Mouse (Mus musculus) T-helper 1 cell (primary cell): ENCODE results near the gene Nemp1.

ENCODE experiments used
- in situ Hi-C: fragments of 300-600 bp; cut with MboI, MseI; formaldehyde crosslinking; loops from one replicate; pipeline ENCODE4 v1.15.1; 2025; ENCODE audit warnings: high pct_unique_total_duplicates

Nemp1 gene

DNA sequence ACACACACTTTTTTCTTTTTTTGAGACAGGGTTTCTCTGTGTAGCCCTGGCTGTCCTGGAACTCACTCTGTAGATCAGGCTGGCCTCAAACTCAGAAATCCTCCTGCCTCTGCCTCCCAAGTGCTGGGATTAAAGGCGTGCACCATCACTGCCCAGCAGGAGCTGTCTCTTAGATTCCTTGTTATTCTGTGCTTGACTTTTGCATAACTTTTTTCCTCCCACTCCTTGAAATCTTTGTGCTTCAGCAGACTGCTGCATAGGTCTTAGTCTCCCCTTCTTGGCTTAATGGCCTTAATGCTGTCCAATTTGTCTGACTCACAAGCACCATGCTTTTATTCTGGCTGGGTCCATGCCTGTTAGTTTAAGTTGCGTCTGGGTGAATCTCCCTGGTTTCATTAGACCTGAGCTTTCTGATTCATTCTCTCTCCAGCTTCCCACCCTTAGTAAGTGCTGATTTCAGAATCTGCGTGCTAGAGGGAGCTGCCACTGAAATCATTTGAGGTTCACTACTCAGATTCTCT is 42.2 kb downstream of the Nemp1 start:
- in situ Hi-C loops: no loop called here

DNA sequence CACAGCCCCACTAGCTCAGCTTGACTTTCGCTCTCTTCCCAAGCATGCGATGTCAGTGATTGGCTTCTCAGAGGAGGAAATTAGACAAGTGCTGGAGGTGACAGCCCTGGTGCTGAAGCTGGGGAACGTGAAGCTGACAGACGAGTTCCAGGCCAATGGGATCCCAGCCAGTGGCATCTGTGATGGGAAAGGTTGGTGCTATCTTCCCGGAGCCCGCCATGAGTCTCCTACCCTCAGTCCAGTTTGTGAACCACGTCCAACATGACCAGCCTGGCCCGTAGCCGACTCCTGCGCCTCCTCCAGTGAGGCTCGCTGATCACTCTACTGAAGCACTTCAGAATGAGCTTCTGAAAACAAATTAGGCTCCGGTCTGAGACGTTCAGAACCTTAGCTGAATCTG is 43.6 kb downstream of the Nemp1 start:
- in situ Hi-C loops: no loop called here

DNA sequence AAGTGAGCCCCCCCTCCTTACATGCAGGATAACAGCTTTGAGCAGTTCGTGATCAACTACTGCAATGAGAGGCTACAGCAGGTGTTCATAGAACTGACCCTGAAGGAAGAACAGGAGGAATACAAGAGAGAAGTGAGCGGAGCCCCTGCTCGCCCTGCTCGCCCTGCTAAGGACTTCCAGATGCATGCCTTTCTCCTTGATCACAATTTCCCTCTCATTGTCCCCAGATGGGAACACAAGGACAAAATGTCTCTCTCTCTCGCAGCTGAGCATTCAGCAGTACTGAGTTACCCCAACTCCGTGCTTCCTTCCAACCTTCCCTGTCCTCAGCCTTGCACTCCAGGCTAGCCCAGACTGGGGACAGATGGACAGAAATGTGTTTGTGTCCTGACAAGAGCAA is 46.0 kb downstream of the Nemp1 start:
- in situ Hi-C loops: no loop called here

DNA sequence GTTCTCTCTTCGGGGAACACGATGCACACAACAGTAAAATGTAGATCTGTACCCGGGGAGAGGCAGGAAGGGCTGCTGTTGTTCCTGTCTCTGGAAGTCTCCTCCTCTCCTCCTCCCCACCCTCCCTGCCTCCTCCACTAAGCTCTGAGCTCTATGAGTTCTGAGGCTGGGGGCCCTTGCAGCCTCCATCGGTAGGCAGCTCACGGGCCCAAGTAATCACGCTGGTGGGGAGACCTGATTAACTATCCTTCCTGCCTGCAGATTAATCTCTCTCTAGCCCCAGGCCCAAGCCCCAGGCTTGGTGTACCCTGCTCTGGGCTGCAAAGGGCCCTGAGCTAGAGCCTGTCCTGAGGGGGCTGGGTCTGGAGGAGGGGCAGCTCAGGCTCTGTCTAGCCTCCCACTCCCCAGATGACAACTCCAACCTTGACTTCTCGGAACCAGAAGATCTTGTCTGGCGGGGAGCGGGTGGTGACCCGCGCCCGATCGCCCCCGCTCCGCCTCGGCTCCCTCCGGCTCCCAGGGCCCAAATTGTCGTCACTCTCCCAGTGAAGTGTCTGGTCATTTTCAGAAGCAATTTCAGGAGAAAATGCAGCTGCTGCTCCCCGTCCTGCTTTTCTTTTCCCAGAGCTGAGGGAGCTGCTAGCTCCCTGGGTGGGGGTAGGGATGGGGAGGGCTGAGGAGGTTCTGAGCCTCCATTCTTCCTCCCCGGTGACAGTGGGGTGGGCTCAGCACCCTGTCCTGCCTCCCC is 55.1 kb downstream of the Nemp1 start:
- in situ Hi-C loops: no loop called here

DNA sequence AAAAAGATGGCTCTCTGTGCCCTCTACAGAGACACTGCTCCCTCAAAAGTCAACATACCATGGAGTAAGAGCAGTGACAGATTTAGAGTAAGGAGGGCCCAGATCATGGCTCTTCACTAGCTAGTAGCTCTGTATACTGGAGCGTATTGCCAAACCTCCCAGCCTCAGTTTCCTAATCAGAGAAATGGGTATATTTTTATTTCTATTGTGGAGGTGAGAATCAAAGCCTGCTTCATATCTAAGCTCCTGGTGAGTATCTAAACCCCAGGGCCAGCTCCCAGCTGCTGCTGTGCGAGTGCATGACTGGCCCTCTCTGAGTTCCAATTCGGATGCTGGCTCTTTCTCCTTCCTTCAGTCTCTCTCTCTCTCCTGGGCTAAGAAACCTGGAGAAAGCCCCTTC is 57.5 kb downstream of the Nemp1 start, which contains the start of gene Tac2:
Gene Tac2, plus strand, starts transcription at position 301 of the 400 bp plus-strand sequence.
- in situ Hi-C loops: no loop called here

DNA sequence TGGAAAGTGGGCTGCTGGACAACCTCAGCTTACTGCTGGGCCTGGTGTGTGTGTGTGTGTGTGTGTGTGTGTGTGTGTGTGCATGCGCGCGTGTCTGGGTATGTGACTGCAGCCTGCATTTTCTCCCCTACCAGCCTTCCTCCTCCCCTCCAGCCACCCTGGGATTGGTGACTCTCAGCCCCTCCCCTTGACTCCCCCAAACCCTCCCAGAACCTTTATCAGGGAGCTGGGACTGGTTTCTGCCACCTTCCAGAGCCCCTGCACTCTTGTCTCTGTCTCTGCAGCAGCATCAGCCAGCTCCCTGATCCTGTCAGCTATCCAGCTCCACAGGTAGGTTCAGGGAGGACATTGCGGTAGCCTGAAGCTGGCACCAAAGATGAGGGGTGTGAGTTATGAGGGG is 58.4 kb downstream of the Nemp1 start:
- in situ Hi-C loops: no loop called here

DNA sequence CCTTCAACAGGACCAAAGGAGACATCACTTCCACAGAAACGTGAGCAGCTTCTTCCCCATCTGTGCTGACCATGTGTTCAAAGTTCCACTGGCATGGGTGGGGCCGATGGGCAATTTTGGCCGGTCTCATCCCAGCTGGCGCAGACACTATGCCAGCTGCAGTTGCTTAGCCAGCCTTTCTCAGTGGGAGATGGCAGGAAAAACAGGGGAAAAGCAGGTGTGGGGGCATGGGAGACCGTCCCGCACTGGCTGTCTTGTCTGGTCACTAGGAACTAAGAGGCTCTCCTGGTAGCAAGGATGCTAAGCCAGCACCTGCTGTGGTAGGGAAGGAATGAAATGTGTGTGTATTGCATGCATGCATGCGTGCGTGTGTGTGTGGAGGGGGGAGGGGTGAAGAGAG is 61.7 kb downstream of the Nemp1 start:
- in situ Hi-C loops: no loop called here

DNA sequence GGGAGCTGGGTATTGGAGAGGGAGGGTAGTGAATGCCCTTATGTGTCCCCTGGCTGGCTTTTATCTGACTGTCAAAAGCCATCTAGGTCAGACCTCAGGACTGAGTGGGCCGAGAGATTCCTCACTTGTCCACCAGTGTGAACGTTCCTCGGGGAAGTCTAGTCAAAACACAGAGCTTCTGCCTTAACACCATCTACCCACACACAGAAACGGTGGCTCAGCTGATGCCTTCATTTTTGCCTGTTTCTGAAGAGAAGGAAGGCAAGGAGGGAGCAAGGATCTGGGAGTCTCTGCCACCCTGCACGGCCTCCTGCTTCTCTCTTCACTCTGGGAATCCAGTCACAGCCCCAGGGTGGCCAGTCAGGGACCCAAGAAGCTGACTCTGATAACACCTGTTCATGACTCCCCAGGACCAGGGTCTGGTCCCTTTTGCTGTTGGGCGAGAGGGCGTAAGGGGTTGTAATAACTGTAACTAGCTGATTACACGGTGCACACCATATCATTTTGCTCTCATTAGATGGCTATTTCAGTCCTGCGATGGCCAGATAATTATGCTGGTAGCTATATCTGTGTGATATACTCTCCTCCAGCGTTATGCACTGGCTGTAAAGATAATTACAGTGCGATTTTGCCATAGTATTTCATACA is 63.7 kb downstream of the Nemp1 start:
- in situ Hi-C loops: no loop called here

DNA sequence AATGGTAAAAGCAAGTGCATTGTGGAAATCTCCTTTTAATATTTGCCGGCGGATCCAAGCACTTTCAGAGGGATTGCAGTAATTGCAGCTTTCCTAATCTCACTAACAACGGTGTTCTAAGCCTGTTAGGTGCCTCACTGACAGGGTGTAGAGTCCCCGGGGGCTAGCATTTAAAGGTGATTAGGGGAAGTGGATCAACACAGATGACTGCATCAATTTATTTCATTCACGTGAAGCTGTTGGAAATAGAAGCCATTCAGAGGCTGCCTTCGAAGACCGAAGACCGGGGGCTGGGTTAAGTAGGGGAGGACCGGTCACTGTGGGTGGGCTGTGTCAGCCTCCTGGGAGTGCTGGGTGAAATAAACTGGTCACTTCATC is 64.2 kb downstream of the Nemp1 start:
- in situ Hi-C loops: no loop called here

DNA sequence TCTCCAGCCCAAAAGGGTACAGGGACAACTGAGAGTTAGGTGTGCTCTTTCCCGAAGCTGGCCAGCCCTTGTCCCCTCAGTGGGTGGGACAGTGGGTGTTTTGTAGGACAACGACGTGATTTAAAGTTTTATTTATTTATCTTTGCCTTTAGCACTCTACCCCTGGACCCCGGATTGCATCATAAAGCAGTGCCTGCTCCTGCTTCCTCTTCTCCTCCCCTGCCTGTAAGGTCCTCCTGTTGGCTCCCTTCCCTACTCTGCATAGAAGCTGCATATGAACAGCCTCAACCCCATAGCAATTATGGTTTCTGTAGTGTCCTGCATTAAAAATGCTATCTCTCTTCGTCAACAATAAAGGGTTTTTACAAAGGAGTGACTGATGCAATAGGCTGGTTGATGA is 64.7 kb downstream of the Nemp1 start:
- in situ Hi-C loops: no loop called here

DNA sequence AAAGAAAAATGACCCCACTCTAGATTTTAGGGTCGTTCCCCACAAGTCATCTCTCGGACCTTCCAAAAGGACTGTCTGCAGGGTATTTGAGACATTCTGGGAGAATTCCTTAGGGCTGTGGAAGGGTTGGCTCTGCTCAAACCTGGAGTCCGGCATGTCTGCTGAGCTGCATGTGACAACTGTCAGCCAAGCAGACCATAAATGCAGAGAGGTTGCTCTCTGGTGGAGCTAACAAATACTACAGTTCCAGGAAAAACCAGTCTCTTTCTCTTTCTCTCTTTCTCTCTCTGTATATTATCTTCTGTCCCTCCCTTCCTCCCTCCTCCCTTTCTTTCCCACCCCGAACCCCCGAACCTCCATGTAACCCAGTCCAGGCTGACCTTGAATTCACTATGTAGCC is 67.7 kb downstream of the Nemp1 start:
- in situ Hi-C loops: no loop called here

DNA sequence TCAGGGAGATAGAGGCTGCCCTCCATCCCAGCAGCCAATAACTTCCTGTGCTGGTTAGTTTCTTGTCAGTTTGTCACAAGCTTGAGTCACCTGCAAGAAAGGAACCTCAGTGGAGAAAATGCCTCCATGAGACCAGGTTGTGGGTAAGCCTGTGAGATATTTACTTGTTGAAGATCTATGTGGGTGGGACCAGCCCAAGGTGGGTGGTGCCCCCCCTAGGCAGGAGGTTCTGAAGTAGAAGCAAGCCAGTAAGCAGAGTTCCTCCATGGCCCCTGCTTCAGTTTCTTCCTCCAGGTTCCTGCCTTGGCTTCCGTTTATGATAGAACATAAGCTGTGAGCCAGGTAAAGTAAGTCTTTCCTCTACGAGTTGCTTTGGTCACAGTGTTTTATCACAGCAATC is 69.6 kb downstream of the Nemp1 start:
- in situ Hi-C loops: loop anchor here (5.0 kb wide), 1 partner anchor 59 kb away; no protein-coding TSS in a partner anchor

DNA sequence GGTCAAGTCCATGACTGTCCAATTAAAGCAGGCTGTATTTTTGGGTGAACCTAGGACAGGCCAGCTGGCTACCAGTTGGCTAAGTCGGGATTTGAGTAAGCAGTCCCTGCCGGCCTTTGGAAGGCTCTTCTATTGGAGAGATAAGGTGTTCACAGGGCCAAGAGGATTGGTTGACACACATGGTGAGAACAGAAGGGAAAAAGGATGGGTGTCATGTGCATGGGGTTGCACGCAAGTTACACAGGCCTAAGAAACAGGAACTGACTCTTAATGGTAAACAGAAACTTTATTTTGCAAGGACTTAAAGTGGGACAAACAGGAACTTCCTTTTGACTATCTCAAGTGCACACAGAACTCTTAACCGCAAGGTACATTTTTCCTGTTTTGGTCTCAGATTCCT is 70.2 kb downstream of the Nemp1 start:
- in situ Hi-C loops: loop anchor here (5.0 kb wide), 1 partner anchor 60 kb away; no protein-coding TSS in a partner anchor

DNA sequence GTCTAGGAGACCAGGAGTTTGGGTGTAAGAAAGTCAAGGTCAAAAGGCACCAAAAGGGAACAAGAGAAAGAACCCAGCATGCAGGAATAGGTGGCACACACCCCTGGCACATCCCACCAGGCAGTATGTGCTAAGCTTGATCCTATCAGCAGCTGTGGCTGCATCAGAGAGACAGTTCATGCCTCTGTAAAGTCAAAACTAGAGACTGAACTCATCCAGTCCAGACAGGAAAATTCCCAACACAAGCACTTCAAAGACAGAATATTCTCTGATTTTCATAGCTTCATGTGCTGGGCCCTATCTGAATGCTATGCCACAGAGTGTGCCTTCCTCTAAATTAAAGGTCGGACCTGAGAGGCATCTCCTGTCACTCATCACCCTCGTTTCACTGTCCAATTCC is 70.9 kb downstream of the Nemp1 start:
- in situ Hi-C loops: loop anchor here (5.0 kb wide), 1 partner anchor 60 kb away; no protein-coding TSS in a partner anchor

DNA sequence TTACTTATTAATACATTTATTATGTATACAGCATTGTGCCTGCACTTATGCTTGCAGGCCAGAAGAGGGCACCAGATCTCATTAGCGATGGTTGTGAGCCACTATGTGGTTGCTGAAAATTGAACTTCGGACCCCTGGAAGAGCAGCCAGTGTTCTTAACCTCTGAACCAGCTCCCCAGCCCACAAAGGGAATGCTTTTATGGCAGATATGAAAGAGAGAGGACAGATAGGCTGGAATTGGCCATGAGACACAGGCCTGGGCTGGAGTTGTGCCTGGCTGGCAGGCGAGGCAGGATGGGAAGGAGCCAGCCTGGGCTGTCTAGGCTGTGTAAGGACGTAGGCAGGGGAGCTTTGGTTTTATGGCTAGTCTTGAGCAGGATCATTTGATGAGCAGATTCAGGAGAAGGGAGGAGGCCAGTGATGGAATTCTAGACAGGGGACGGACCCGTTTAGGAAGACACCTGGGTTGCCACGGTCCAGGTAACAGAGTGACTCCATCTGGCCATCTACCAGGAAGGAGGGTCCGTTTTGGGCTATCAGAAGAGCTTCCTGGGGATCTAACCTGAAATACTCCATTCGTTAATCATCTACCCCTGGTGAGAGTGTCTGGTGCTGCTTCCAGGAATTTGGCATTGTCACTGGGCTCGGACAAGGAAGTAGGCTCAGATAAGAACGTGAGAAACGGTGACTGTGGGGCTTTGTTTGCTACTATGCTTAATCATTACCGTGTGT is 71.6 kb downstream of the Nemp1 start:
- in situ Hi-C loops: loop anchor here (5.0 kb wide), 1 partner anchor 61 kb away; no protein-coding TSS in a partner anchor

DNA sequence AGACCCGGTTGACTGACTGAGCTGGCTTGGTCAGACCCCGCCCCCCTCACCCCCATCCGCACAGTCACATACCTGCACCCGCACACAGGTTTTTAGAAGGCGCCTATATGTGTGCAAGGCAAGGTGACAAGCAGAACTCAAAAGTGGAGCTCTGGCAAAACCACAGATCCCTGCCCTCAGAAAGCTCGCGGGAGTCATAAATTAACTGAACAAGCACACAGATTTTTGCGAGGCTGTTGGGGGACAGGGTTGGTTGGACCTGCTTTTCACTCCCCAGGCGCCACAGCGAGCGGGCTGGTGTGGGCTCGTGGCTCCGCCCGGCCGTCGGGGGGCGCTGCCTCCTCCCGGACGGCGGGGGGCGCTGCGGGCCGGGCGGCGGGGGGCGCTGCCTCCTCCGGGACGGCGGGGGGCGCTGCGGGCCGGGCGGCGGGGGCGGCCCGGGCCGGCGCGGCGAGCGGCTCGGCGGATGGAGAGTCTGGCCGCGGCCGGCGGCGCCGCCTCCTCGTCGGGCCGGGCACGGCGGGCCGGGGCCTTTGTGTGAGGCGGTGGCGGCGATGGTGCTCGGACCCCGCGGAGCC is 72.5 kb downstream of the Nemp1 start, which contains the start of gene Zbtb39:
Gene Zbtb39, plus strand, starts transcription at position 456 of the 578 bp plus-strand sequence.
- in situ Hi-C loops: loop anchor here (5.0 kb wide), 1 partner anchor 62 kb away; no protein-coding TSS in a partner anchor

DNA sequence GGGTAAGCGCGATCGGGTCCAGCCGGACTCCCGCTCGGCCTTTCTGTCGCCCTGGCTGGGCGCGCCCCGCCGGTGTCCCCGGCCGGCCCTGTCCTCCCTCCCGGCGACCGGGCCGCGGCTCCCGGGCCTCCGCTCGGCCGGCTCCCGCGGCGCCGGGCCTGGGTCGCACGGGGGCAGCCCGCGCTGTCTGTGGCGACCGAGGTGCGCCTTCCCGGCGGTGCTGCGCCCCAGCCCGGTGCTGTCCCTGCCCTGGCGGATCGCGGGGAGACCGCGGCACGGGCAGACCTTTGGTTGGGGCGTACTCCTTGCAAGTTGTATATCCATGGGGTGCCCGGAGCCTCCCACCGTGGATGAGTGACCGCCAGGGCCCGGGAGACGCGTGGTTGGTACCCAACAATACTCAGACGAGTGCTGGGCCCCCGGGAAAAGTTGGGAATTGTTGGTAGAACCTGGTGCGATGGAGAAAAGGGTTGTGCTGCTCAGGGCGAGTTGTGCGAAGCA is 73.0 kb downstream of the Nemp1 start:
- in situ Hi-C loops: loop anchor here (5.0 kb wide), 1 partner anchor 62 kb away; no protein-coding TSS in a partner anchor

DNA sequence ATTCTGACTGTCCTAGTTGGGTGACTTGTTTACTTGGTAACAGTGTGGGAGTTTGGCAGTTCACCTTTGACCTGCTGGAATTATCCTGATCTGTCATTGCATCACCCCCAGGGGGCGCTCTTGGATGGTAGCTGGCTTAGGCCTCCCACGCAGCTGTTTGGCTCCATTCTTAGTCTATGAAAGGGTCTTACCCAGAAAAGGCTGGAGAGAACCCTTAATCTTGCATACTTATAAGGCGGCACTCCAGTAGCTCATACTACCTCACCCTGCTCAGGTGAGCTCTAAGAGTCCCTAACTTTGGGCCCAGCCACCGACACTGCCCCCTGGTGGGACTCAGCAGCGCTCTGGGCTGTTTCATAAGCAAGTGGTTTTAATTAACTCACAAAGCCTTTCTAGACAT is 78.0 kb downstream of the Nemp1 start:
- in situ Hi-C loops: no loop called here

DNA sequence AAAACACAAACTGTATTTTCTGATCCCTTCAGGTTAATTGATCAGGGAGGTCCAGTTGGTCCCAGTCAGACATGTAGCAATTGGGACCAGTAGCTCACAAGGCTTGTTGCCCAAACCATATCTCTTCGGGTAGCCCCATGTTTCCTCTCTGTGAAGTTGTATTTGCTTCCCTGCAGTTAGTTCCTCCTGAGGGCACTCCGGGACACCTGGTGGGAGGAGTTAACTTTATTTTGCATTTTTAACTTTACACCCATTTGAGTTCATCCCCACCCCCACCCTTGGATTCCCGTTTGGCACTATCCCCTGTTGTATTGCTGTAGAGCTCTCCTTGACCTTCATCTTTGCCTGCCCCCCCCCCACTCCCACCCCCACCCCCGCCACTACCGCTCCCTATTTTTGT is 79.2 kb downstream of the Nemp1 start:
- in situ Hi-C loops: no loop called here

DNA sequence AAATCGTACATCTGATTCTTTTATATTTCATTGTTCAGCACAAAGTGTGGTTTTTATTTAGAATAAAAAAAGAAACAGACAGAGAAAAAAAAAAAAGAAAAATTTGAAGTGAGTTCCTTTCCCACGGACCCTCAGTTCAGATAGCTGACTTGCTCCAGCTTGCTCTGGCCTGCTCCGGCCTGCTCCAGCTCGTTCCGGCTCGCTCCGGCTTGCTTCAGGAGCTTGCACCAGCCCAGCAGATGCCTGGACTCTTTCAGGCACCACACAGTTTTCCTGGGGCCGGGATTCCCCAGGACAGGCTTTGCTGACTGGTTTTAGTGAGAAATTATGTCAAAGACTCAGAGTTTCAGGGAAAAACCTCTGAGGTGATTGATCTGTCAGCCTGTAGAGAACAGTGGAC is 80.6 kb downstream of the Nemp1 start:
- in situ Hi-C loops: no loop called here

DNA sequence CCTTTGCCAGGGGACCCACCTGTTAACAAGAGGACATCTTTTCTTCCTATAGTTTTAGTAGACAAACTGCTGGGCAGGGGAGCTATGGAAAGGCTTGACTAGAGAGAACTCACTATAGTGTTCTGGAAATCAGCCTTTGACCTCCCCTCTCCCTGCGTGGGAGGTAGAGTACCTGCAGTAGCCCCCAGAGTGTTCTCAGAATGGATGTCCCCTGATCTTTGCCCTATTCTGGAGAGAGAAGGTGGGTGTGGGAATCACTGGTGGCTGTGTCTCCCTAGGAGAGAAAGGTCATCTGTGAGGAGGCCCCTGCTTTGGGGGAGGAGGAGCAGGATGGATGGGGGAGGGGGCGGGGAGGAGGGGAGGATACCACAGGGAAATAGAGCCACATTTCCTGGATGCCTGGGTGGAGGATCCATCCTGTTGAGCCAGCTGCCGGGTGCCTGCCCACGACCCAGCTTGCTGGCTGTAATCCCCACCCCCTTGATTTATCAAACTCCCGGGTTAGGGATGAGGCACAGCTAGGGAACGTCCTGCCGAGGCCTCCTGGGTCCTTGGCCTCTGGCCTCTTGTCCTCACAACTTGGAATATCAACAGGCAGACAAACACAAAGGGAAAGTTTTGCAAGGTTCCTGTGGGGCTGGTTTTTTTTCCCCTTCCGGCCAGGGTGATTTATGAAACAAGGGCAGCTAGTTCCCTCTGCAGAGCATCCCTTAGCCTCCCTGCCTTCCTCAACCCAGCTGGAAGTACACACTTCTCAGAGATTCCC is 82.3 kb downstream of the Nemp1 start:
- in situ Hi-C loops: no loop called here
